Mouse (Mus musculus) left cerebral cortex, postnatal 10 days (tissue): ENCODE results near the gene Gm20388. TPM values are rescaled to one million over a fixed set of nuclear protein-coding genes. Genes with fewer than 3 reads are reported as not detected.

Experiments
- DNase-seq, 2 experiments: peaks; one replicate each; pipeline ENCODE4 v3.0.0; 2021 to 2022; ENCODE audit warnings: low spot score in 2 of 2, mixed read lengths in 1 of 2; ENCODE audit errors: extremely low spot score in 1 of 2
- intact Hi-C: fragments of 180-260 bp; cut with DNase I; formaldehyde crosslinking; loops from one replicate; pipeline ENCODE4 v1.15.1; 2025
- total RNA-seq, 2 experiments: library from RNA; stranded (reverse); gene quantifications; 2 replicates each; pipeline ENCODE4 v1.2.3; 2021

Gm20388 gene
- total RNA-seq, 2 experiments from 2014 or later, result 4.4 to 9.0 TPM

DNA sequence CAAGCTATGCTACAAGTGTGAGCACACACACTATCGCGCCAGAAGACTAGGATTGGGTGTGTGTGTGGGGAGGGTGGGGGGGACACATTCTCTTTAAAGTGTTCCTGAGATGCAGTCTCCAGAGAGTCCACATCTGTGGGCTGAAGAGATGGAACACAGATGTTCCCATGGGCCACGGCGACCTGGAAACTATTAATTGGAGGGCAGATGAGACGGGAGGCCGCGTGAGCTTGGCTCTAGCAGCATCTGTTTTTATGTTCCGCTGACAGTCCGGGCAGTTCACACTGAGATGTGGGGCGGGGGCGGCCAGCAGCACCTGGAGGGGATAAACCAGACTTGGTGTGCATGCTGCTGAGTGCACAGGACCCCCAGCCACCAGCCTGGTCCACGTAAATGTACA lies 2247.0 kb downstream of the Gm20388 start:
- no peak for DNase-seq
- intact Hi-C loops, result no loop called here

DNA sequence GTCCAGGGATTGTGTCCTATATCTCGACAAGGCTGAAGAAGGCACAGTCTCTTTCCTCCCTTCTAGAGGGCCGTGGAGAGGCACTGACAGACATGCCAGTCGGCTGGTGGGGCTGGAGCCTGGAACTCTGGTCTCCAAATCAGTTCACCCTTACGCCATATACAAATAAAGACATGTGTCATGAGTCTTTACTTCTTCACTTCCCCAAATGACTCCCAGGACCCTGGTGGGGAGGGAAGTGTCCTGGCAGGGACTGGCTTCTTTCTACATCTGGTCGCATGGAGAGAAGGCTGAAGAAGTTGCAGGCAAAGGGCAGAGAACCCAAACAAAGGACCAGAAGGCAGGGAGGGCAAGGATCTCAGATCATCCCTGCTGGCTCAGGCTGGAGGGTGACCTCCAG lies 2249.5 kb downstream of the Gm20388 start:
- DNase-seq, result no peak

DNA sequence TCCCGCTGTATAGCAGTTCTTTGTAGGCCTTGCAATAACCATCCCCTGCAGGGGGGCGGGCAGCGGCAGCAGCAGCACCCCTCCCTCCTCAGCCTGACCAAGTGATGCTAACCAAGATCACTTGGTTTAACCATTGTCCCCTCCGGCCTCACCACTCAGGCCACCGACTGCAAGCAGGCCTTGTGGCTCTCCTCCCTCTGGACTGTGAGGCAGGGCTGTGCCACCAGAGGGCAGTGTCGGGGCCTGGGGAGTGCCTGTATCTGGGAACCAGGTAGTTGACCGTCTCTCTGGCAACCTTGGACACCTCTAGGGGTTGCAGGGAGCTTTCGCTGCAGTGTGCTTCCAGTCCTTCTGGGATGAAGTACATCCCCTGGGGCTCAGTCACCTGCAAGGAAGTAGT lies 2252.4 kb downstream of the Gm20388 start:
- intact Hi-C loops, result no loop called here
- DNase-seq, result peak in 1 of 2 experiments; percentile 84

More for the DNA sequence above, 2249.5 kb downstream of the Gm20388 start:
- intact Hi-C loops, result no loop called here

DNA sequence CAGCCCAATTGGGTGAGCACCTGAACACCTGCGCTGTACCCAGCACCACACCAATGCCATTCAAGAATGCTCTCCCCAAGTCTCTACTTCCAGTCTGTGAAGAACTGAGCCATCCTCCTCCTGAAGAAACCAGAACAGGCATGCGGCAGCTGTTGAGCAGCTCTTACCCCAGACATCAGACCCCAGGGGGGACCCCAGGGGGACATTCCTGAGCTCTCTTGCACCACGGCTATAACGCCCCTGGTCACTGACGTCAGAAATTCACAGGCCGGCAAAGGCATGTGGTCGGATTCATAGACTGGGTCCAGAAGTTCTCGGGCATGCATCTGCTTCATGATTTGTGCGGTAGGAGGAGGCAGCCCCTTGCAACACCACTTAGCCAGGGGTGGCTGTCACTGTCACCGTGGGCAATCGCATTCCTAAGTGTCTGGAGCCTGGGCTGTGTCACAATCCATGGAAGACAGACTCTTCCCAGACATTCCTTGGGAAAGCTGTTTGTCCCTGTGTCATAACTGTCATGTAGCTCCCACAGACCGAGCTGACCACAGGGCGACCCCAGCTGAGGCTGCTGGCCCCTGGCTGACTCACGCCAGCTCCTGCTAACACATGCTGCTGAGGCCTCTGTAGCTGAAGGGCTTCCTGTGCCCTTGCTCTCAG lies 2256.7 kb downstream of the Gm20388 start:
- intact Hi-C loops, result no loop called here
- DNase-seq, result no peak

DNA sequence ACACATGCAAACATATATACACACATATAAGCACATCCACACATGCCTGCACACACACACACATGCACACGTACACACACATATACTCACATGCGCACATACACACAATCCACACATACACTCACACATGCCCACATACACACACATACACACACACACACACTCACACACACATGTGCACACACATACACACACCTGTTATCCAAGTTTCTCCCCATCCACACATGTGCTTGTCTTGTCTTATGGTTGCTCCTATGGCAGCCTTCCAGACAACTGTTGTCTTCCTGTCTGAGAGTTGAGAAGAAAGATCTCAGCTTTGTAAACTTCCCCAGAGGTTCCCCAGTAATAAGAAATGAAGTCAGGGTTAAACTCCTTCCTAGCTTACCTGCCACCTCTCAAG lies 2258.8 kb downstream of the Gm20388 start:
- DNase-seq, result no peak
- intact Hi-C loops, result no loop called here

DNA sequence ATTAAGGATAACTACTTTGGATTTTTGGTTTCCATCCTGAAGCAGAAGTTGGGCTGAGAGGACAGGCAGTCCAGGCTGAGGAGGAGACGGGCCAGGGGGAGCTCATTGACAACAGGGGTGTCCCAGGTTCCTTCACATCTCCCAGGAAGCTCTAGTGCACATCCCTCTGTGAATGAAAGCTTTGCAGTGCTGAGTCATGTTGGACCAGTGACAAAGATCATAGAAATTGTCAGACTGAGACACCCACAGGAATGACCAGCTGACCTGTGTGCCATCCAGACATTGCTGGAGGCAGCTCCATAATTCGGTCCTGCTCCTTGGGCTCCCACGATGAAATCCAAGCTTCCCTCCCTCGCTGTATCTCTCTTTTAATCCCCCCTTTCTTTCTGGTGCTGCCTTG lies 2261.2 kb downstream of the Gm20388 start:
- intact Hi-C loops, result no loop called here
- DNase-seq, result no peak

DNA sequence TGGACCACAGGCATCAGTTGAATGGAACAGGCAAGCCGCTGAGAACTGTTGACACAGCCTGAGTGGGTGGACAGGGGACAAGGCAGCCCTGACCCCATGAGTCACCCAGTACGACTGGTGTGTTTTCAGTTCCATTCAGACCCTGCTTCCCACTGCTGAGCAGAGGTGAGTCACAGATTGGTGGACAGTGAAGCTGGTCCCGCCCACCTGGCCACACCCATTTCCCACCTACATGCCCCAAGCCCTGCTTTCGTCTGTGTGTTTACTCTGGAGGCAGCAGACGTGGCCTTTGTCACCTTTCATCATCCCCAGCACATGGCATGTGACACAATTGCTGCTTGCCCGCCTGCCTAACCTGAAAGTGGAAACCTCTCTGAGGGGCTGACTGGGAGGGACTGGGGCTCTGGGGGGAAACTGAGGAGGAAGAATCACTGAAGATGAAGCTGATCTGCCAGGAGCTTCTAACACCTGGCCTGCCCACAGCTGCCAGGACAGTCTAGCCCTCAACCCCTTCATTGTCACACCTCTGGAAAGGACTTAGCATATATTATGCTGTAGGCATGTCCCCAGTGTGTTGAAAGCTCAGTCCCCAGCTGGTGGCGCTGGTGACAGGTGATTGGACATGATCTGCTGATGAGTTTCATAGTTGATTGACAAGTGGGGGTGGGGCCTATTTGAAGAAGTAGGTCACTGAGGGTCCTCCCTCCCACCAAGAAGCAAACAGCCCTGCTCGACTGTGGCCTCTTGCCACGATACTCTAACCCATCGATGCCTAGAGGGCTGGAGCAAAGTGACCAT lies 2263.7 kb downstream of the Gm20388 start:
- no peak for DNase-seq
- intact Hi-C loops, result no loop called here

DNA sequence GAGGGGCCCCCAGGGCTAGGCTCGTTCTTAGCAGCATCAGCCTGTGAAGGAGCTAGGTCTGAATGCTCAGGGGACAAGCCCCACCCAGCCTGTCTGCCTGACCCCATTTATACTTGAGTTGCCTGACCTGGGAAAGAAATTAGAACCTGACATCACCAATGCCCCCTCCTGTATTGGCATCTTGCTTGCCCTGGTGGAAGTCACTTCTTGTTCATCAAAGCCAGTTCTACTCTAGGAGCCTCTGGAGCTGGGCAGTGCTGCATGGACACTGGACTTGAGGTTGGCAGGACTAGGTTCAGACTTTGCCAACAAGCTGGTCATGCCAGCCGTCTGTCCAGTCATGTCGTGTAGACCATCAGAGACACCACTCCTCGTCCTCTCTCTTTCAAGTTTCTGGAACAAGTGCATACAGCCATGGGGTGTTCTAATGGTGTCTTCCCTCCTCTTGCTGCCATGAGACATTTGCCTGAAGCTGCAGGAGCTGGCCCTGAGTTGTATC lies 2267.8 kb downstream of the Gm20388 start:
- intact Hi-C loops, result no loop called here
- no peak for DNase-seq

DNA sequence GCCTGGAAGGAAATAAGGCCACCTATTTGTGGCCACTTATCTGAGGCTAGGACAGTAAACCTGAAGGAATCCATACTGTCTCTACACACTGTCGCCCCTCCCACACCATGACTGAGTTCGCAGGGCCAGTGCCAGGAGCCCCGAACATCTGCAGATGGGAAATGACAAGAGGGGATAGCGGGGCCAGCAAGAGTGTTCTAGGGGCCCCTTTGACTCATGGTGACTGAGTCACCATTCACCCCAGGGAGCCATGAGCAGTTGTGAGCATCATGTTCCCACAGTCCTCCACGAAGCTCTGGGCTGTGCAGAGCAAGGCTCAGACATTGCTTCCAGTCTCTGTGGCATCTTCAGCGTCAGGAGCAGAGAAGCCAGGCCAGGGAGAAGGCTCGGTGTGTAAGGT lies 2268.7 kb downstream of the Gm20388 start:
- intact Hi-C loops, result no loop called here
- DNase-seq, result no peak

DNA sequence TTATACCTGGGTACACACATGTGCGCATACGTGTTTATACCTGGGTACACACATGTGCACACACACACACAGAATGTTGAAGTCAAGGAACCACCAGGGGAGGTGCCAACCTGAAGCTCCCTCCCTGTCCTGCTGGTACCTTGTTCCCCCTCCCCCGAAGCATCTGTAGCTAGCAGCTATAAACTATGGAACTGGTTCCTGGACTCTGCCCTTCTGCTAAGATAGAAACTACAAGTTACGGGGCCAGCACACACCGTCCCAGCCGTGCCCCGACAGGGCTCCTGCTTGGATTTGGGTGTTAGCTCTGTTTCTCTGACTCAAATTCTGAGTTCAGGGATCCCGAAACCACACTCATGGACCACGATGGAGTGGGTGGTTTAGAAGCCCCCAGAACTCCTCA lies 2269.5 kb downstream of the Gm20388 start:
- intact Hi-C loops, result no loop called here

DNA sequence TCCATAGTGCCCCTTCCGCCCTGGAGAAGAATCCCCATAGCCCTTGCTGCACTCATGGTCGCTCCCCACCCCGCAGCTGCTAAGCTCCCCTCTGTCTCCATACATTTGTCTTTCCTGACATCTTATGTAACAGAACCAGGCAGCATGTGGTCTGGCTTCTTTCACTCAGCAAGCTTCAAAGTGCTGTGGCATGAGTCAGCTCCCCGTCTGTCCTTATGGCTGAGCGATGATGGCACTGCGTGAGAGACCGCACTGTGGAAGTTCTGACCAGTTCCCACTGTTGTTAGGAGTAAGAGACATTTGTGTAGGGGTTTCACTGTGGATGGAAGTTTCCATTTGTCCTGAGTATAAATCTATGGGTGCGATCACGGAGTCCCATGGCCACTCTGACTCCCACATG lies 2270.8 kb downstream of the Gm20388 start:
- no peak for DNase-seq
- intact Hi-C loops, result no loop called here

More for the DNA sequence above, 2269.5 kb downstream of the Gm20388 start:
- DNase-seq, result no peak

DNA sequence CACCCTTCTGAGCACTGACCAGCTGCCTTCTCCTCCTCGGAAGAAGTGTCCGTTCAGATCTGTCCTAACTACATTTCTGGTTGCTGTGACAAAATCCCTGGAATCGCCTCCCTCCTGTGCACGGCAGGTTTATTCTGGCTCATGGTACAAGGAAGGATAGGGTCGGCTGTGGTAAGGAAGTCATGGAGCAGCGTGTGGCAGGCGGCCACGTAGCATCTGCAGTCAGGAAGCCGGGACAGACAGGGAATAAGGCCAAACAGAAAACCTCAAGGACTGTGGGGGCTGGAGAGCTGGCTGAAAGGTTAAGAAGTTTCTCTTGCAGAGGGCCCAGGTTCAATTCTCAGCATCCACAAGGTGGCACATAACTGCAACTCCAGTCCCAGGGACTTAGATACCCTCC lies 2271.3 kb downstream of the Gm20388 start:
- intact Hi-C loops, result no loop called here
- DNase-seq, result peak in 1 of 2 experiments; percentile 58

DNA sequence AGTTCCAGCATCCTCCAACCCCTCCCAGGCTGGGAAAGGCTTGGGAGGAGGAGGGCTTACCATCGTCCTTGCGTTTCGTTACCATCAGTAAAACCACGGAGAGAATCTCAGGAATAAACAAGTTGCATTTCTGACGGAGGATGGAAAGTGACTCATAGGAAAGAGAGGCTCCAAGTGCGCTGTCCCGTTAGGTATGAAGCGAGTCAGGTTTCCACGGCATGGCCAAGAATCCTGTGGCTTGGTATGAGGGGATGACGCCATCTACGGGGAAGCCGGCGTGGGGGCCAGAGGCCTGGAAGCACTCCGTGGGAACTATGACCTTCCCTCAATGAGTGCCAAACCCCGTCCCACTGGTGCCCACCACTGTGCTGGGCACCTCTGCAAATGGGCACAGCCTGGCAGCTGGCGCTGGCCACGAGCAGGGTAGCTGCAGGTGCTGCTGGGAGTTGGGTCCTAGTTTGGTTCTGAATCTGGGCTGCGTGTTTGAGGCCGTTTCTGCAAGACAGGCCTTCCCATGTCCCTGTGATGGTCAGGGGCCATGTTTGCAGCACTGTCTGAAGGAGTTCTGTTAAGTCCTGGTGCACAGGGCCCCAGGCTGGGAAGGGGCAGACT lies 2275.8 kb downstream of the Gm20388 start:
- intact Hi-C loops, result no loop called here
- DNase-seq, result no peak

DNA sequence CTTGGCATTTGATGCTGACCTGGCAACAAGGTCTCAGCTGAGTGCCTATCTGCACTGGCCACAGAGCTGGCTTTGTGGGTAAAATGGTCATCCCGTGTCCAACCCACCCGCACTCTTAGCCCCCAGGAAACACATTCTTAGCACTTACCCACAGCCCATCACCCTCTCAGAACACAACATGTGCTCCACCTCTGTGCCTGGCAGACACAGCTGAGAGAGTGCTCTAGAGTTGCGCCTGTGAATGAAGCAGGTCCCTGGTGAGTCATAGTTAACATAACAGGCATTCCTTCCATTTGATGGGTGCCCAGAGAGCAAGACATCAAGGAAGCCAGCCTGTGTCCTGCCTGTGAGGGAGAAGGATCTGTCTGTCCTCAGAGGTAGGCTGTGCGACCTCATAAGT lies 2276.6 kb downstream of the Gm20388 start:
- no peak for DNase-seq

DNA sequence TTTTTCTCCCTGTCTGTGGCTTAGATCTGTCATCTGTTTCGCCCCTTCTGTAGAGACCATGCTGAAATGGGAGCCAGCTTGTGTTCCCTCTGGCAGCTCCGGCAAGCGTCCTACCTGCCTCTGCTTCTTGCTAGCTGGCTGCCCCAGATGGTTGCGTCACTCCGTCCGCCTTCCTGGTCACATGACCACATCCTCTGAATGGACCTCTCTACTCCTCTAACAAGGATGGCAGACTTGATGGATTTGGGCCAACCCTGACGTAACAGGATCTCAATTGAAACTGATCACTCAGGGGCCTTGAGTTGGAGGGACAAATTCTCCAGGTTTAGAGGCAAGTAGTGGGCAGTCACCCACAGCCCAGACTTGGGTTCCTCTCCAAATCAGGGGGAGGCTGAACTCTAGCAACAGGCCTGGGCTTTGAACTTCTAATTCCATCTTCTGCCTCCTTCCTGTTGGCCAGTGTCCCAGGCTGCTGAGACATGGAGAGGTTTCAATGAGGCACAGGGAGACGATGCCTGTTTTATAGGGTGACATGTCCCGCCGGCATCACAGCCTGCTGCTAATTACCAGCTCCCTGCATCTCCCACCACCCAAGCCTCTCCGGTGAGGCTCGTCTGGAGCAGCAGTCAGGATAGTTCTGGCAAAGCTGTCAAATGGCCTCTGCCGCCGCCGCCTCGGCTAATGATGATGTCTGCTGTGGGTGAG lies 2279.9 kb downstream of the Gm20388 start:
- intact Hi-C loops, result no loop called here

More for the DNA sequence above, 2276.6 kb downstream of the Gm20388 start:
- intact Hi-C loops, result no loop called here

DNA sequence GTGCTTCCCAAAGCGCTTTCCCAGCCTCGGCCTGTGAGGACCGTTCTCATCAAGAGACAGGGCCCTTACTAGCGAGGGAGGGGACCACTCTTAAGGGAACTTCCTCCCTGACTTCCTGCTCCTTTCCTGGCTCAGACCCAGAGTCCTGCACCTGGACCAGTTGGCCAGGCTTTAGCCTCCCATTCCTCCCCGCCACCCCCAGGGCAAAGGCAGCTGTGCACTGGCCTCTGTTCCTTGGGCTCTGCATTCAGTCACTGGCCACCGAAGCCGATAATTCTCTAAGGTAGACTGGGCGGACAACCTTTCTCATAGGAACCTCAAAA lies 2280.4 kb downstream of the Gm20388 start:
- intact Hi-C loops, result no loop called here
- DNase-seq, result peak in 1 of 2 experiments; percentile 61

More for the DNA sequence above, 2279.9 kb downstream of the Gm20388 start:
- peak; percentile 43 to 75 for DNase-seq

DNA sequence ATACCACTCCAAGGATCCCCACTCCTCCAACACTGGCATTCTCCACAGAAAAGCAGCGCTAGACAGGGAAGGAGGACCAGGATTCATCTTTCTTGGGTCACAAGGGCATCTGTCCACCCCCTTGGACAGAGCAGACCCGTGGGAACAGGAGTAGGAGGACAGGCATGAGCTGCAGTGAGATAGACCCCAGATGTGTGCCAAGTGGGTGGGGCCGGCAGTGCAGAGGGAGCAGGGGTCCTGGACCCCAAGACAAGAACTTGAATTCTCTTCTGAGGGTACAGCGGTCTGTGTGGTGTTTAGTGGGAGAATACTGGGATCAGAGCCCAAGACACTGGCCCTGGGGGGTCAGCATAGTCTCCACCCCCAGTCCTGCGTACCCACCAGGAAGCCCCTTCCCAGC lies 2282.1 kb downstream of the Gm20388 start:
- no peak for DNase-seq
- intact Hi-C loops, result no loop called here

DNA sequence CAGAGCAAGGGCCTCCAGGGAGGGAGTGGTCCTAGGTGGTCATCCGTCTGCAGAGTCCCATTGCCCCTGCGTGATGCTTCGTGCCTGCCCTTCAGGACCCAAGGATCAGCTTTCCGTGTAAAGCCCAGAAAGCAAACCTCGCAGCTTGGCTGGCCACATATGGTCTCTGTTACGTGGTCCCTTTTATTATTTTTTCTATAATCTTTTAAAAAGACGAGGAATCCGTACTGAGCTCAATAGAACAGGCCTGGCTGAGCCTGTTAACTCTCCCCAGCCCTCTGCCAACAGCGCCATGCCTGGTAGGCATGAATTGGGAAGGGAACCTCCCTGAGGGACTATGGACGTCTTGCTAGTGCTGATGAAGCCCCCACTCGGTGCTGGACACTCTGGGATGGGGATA lies 2282.9 kb downstream of the Gm20388 start:
- no peak for DNase-seq
- intact Hi-C loops, result no loop called here

DNA sequence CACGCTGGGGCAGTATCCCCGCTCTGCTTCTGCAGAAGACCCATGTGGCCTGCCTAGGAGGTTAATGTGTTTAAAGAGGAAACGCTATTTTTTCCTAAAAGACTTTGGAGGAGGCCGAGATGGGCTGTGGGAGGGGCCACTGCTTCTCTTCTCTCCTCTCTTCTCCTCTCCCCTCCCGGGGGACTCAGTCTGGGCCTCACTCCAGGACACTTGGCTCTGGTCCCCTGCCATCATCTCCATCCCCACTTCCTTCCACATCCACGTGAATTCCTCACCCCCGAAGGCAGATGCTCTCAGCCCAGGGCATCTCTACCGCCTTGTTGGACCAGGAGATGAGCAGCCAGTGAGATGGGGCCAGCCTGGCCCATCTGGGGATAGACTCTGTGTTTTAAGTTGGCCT lies 2283.8 kb downstream of the Gm20388 start:
- DNase-seq, result peak; percentile 38 to 83
- intact Hi-C loops, result no loop called here
